Mouse (Mus musculus): Measurements from ENCODE around the gene Polg2. TPM values are rescaled to one million over a fixed set of nuclear protein-coding genes. Genes with fewer than 3 reads are reported as not detected.
A peak's percentile ranks its signal among the peaks of the same experiment; 100 is the strongest.
"Not testable (repeated sequence)": the region's sequence is repeated elsewhere in the genome, so short reads cannot be mapped to it uniquely, and the experiment has no call there.

Polg2 gene
- polyA plus RNA-seq, 1 experiment from 2014 or later, result 3.8 TPM

DNA sequence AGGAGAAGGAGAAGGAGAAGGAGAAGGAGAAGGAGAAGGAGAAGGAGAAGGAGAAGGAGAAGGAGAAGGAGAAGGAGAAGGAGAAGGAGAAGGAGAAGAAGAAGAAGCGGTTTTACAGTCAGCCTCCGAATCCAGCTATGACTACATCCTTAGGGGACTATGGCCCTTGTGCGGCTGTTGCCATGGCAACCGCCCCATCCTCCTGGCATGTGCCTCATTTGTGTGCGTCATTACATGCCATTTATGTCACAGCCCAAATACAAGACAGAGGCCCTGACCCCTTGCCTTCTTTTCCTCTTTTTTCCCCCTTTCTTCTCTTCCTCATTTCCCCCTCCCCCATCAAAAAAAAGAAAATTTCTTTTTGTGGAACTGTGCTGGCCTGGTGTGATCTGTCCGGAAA is 38.1 kb downstream of the Polg2 start:
- Histone ChIP-seq H3K27ac (replicated peaks) (no peak overlapping the region), H3K27me3 (no peaks in the 10 kb centered on the region), H3K9ac (no peak overlapping the region), H3K9me3 (replicated peaks) (no peaks in the 10 kb centered on the region), H3K4me3 (replicated peaks) (no peak overlapping the region), H3K4me2 (no peak overlapping the region), H3K36me3 (replicated peaks) (no peaks in the 10 kb centered on the region), H3K4me1 (replicated peaks) (no peaks in the 10 kb centered on the region)
- WGBS (ENCODE audit: insufficient replicate concordance), result 59% methylated on average over 6 of the region's 6 CpGs
- no peak for ATAC-seq (ENCODE audit: insufficient read depth)

- H3K9ac ChIP-seq; H3K4me1 ChIP-seq (replicated peaks); H3K27ac ChIP-seq (replicated peaks); H3K27me3 ChIP-seq; H3K4me2 ChIP-seq; H3K9me3 ChIP-seq (replicated peaks); H3K4me3 ChIP-seq (replicated peaks); H3K36me3 ChIP-seq (replicated peaks); ATAC-seq (ENCODE audit: insufficient read depth): not testable (repeated sequence)
- 78% methylated on average over 8 of the region's 8 CpGs for WGBS (ENCODE audit: insufficient replicate concordance)
Observed at GRCm38 (mm10) chr11:106740724-106741123, 38.6 kb downstream of the Polg2 start.

DNA sequence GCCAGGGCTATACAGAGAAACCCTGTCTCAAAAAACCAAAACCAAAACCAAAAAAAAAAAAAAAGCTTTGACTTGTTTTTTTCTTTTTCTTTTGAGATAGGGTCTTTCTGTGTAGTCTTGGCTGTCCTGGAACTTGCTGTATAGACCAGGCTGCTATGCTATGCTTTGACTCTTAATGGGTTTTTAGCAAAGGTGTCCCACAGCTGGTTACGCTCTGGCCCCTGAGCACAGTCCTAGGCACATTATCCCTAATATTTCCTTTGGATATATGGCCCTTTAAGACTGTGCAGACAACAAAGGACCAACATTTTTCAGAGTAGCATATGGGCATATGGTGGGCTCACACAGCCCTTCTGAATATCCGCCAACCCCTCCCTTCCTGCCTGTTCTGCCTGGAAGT is 40.2 kb downstream of the Polg2 start:
- WGBS (ENCODE audit: insufficient replicate concordance), result 82% methylated on average over 2 of the region's 2 CpGs
- Histone ChIP-seq H3K9me3 (replicated peaks) (no peaks in the 10 kb centered on the region), H3K4me2 (no peak overlapping the region), H3K4me3 (replicated peaks) (no peak overlapping the region), H3K27me3 (no peaks in the 10 kb centered on the region), H3K4me1 (replicated peaks) (no peaks in the 10 kb centered on the region), H3K27ac (replicated peaks) (no peak overlapping the region), H3K9ac (no peak overlapping the region), H3K36me3 (replicated peaks) (no peaks in the 10 kb centered on the region)
- ATAC-seq (ENCODE audit: insufficient read depth), result no peak

DNA sequence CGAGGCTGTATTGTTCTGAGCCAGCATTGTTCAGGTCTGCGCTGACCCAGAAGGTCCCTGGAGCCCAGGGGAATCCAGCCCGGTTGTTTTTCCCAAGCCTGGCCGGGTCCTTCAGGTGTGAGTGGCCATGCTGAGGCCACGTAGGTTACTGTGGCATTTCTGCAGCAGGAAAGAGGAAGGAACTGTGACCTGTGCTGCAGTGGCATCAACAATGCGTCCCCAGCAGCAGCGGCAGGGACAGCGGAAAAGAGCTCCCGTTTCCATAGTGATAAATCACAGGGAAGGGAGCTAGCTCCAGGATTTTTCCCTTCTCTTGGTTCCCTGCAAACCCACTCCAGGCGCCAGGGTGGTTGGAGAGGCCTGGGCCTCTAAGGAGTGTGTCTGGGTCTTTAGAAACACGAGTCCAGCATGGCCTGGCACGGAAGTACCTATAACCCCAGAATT is 42.1 kb downstream of the Polg2 start:
- no peak for ATAC-seq (ENCODE audit: insufficient read depth)
- Histone ChIP-seq H3K4me1 (replicated peaks) (no peaks in the 10 kb centered on the region), H3K27ac (replicated peaks) (no peak overlapping the region), H3K9me3 (replicated peaks) (no peaks in the 10 kb centered on the region), H3K4me3 (replicated peaks) (no peak overlapping the region), H3K36me3 (replicated peaks) (no peaks in the 10 kb centered on the region), H3K27me3 (no peaks in the 10 kb centered on the region), H3K9ac (no peak overlapping the region), H3K4me2 (no peak overlapping the region)
- 49% methylated on average over 12 of the region's 12 CpGs for WGBS (ENCODE audit: insufficient replicate concordance)

- Histone ChIP-seq H3K27ac (replicated peaks) (no peak overlapping the region), H3K27me3 (no peaks in the 10 kb centered on the region), H3K9ac (no peak overlapping the region), H3K4me3 (replicated peaks) (no peak overlapping the region), H3K36me3 (replicated peaks) (no peaks in the 10 kb centered on the region), H3K4me1 (replicated peaks) (no peaks in the 10 kb centered on the region), H3K9me3 (replicated peaks) (no peaks in the 10 kb centered on the region), H3K4me2 (no peak overlapping the region)
- 64% methylated on average over 3 of the region's 3 CpGs for WGBS (ENCODE audit: insufficient replicate concordance)
- ATAC-seq (ENCODE audit: insufficient read depth), result no peak
Observed at GRCm38 (mm10) chr11:106736614-106737013, 42.7 kb downstream of the Polg2 start.

- Histone ChIP-seq H3K9me3 (replicated peaks) (no peaks in the 10 kb centered on the region), H3K9ac (no peak overlapping the region), H3K4me2 (no peak overlapping the region), H3K36me3 (replicated peaks) (no peaks in the 10 kb centered on the region), H3K4me3 (replicated peaks) (no peak overlapping the region), H3K4me1 (replicated peaks) (peaks cover 16% of the 10 kb centered on the region), H3K27me3 (no peaks in the 10 kb centered on the region), H3K27ac (replicated peaks) (no peak overlapping the region)
- no peak for ATAC-seq (ENCODE audit: insufficient read depth)
- WGBS (ENCODE audit: insufficient replicate concordance), result 34% methylated on average over 4 of the region's 4 CpGs
Observed at GRCm38 (mm10) chr11:106730714-106731113, 48.6 kb downstream of the Polg2 start.

GRCm38 (mm10) chr11:106729656-106730055 is 49.7 kb downstream of the Polg2 start:
- Histone ChIP-seq H3K27ac (replicated peaks) (no peak overlapping the region), H3K4me1 (replicated peaks) (peaks cover 16% of the 10 kb centered on the region), H3K9me3 (replicated peaks) (no peaks in the 10 kb centered on the region), H3K27me3 (no peaks in the 10 kb centered on the region), H3K36me3 (replicated peaks) (no peaks in the 10 kb centered on the region), H3K4me2 (no peak overlapping the region), H3K9ac (no peak overlapping the region), H3K4me3 (replicated peaks) (no peak overlapping the region)
- ATAC-seq (ENCODE audit: insufficient read depth), result no peak
- 79% methylated on average over 1 of the region's 1 CpGs for WGBS (ENCODE audit: insufficient replicate concordance)

DNA sequence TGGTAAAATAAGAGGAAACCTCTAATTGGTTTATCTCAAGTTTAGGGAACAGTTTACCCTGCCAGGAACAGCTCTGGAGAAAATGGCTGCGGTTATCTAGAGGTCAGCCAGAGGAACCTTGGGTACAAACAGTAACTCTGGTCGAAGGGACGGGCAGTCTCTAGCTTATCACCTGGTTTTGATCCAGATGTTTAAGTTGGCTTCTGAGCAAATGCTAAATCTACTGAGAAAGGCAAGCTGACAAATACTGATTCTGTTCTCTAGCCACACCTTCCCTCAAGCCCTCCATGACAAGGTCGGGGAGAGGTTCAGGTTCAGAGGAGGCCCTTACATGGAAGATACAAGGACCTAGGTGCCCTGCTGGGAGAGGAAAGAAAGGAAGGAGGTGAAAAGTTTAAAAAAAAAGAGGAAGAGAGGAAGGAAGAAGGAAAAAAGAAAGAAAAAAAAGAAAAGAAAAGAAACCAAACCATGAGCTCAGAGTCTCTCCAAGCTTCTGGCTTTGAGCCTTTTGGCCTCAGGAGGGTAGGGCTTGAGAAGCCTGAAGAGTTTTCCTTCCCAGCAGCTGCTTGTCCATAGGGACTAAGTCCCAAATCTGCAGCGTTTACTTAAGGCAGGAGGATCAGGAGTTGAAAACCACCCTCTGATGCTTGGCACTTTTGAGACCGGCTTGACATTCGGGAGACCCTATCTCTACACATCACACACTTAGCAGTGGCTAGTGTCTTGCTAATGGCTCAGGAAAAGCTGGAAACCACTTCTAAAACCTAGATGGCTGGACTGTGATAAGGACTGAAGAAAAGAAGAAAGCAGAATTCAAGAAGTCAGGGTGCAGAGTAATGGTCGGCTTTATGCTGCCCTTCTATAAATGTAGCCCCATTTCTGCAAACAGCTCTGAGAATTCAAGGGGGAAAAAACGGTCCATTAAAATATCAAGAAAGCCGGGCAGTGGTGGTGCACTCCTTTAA is 50.7 kb downstream of the Polg2 start:
- WGBS (ENCODE audit: insufficient replicate concordance), result 30% methylated on average over 10 of the region's 10 CpGs
- Histone ChIP-seq H3K4me1 (replicated peaks) (peaks cover 17% of the 10 kb centered on the region), H3K27ac (replicated peaks) (no peak overlapping the region), H3K4me3 (replicated peaks) (no peak overlapping the region), H3K36me3 (replicated peaks) (no peaks in the 10 kb centered on the region), H3K4me2 (no peak overlapping the region), H3K9me3 (replicated peaks) (no peaks in the 10 kb centered on the region), H3K27me3 (no peaks in the 10 kb centered on the region), H3K9ac (no peak overlapping the region)
- peak; percentile 34; the same call in 1 of the 2 replicates for ATAC-seq (ENCODE audit: insufficient read depth)

DNA sequence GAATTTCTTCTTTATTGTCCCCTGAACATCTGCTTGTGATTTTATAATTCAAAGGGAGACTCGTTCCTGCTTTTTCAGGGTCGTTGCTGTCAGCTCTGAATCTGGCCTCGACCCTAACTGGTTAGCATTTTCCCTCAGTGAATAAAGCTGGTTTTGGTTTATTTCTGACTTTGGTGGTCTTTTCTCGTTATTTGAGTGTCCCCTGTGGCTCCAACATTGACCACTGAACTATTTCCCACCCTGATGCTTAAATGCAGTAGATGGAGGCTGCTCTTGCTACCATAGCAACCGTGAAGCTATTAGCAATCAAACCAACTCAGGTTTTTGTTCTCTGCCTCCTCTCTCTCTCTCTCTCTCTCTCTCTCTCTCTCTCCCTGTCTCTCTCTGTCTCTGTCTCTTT is 51.4 kb downstream of the Polg2 start:
- Histone ChIP-seq H3K9me3 (replicated peaks) (no peaks in the 10 kb centered on the region), H3K27ac (replicated peaks) (no peak overlapping the region), H3K9ac (no peak overlapping the region), H3K4me3 (replicated peaks) (no peak overlapping the region), H3K27me3 (no peaks in the 10 kb centered on the region), H3K36me3 (replicated peaks) (no peaks in the 10 kb centered on the region), H3K4me1 (replicated peaks) (peaks cover 24% of the 10 kb centered on the region), H3K4me2 (no peak overlapping the region)
- WGBS (ENCODE audit: insufficient replicate concordance), result 67% methylated on average over 5 of the region's 5 CpGs
- no peak for ATAC-seq (ENCODE audit: insufficient read depth)

DNA sequence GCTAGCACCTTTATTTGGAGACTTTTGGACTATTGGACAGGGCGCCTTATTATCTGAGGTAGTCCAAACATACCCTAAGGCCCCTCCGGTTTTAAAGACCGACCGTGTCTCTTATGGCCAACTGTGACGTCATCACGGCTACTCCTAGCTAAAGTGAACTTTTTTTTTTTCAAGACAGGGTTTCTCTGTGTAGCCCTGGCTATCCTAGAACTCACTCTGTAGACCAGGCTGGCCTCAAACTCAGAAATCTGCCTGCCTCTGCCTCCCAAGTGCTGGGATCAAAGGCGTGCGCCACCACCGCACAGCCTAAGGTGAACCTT is 54.5 kb downstream of the Polg2 start:
- H3K27ac ChIP-seq (replicated peaks); ATAC-seq (ENCODE audit: insufficient read depth); H3K27me3 ChIP-seq; H3K4me2 ChIP-seq; H3K4me3 ChIP-seq (replicated peaks); H3K9ac ChIP-seq; H3K9me3 ChIP-seq (replicated peaks); H3K36me3 ChIP-seq (replicated peaks): not testable (repeated sequence)
- WGBS (ENCODE audit: insufficient replicate concordance), result 79% methylated on average over 9 of the region's 9 CpGs
- peaks cover 27% of the 10 kb centered on the region for H3K4me1 ChIP-seq (replicated peaks)

GRCm38 (mm10) chr11:106724176-106724915 is 55.0 kb downstream of the Polg2 start:
- peaks cover 27% of the 10 kb centered on the region for H3K4me1 ChIP-seq (replicated peaks)
- no peak overlapping the region for H3K9ac ChIP-seq
- H3K27me3 ChIP-seq, result no peaks in the 10 kb centered on the region
- ATAC-seq (ENCODE audit: insufficient read depth), result no peak
- WGBS (ENCODE audit: insufficient replicate concordance), result 70% methylated on average over 10 of the region's 10 CpGs
- no peaks in the 10 kb centered on the region for H3K36me3 ChIP-seq (replicated peaks)
- no peak overlapping the region for H3K4me3 ChIP-seq (replicated peaks)
- H3K27ac ChIP-seq (replicated peaks), result no peak overlapping the region
- H3K4me2 ChIP-seq, result no peak overlapping the region
- H3K9me3 ChIP-seq (replicated peaks), result no peaks in the 10 kb centered on the region
